Mouse (Mus musculus): ENCODE results near the gene 1700015G11Rik. TPM values are rescaled to one million over a fixed set of nuclear protein-coding genes. Genes with fewer than 3 reads are reported as not detected.
A peak's percentile ranks its signal among the peaks of the same experiment; 100 is the strongest.

Gene 1700015G11Rik
- polyA plus RNA-seq, 1 experiment from 2014 or later: not detected

- Histone ChIP-seq H3K36me3 (ENCODE audit: control insufficient read depth, insufficient read depth) (no peaks in the 10 kb centered on the region), H3K9me3 (ENCODE audit: control insufficient read depth) (no peaks in the 10 kb centered on the region), H3K4me2 (replicated peaks; ENCODE audit: low read depth) (no peak overlapping the region), H3K27me3 (replicated peaks; ENCODE audit: control insufficient read depth, insufficient read depth, low read length) (no peaks in the 10 kb centered on the region), H3K4me3 (ENCODE audit: low read depth, low read length) (no peak overlapping the region), H3K9ac (ENCODE audit: low read depth, low read length) (no peak overlapping the region), H3K4me1 (replicated peaks; ENCODE audit: control insufficient read depth, insufficient read depth, low read length) (no peaks in the 10 kb centered on the region), H3K27ac (ENCODE audit: low read depth, low read length) (no peak overlapping the region)
- no peak for ATAC-seq
- no peak for TF ChIP-seq CTCF (IDR thresholded peaks at IDR 0.05; ENCODE audit: low read depth)
- WGBS: 71% methylated on average over 3 of the region's 3 CpGs
Measured at GRCm38 (mm10) chr7:51991020-51991419, 24.5 kb downstream of the 1700015G11Rik start.

GRCm38 (mm10) chr7:51986909-51987308 is 28.6 kb downstream of the 1700015G11Rik start:
- H3K9me3 ChIP-seq (ENCODE audit: control insufficient read depth): no peaks in the 10 kb centered on the region
- H3K36me3 ChIP-seq (ENCODE audit: control insufficient read depth, insufficient read depth): no peaks in the 10 kb centered on the region
- H3K4me1 ChIP-seq (replicated peaks; ENCODE audit: control insufficient read depth, insufficient read depth, low read length): no peaks in the 10 kb centered on the region
- H3K9ac ChIP-seq (ENCODE audit: low read depth, low read length): no peak overlapping the region
- TF ChIP-seq CTCF (IDR thresholded peaks at IDR 0.05; ENCODE audit: low read depth): no peak
- H3K4me2 ChIP-seq (replicated peaks; ENCODE audit: low read depth): no peak overlapping the region
- ATAC-seq: no peak
- WGBS: 58% methylated on average over 6 of the region's 6 CpGs
- H3K27ac ChIP-seq (ENCODE audit: low read depth, low read length): no peak overlapping the region
- H3K27me3 ChIP-seq (replicated peaks; ENCODE audit: control insufficient read depth, insufficient read depth, low read length): no peaks in the 10 kb centered on the region
- H3K4me3 ChIP-seq (ENCODE audit: low read depth, low read length): no peak overlapping the region

- no peak overlapping the region for H3K27ac ChIP-seq (ENCODE audit: low read depth, low read length)
- H3K9me3 ChIP-seq (ENCODE audit: control insufficient read depth): no peaks in the 10 kb centered on the region
- no peaks in the 10 kb centered on the region for H3K4me1 ChIP-seq (replicated peaks; ENCODE audit: control insufficient read depth, insufficient read depth, low read length)
- H3K4me3 ChIP-seq (ENCODE audit: low read depth, low read length): no peak overlapping the region
- no peak overlapping the region for H3K4me2 ChIP-seq (replicated peaks; ENCODE audit: low read depth)
- no peaks in the 10 kb centered on the region for H3K27me3 ChIP-seq (replicated peaks; ENCODE audit: control insufficient read depth, insufficient read depth, low read length)
- TF ChIP-seq CTCF (IDR thresholded peaks at IDR 0.05; ENCODE audit: low read depth): no peak
- H3K36me3 ChIP-seq (ENCODE audit: control insufficient read depth, insufficient read depth): no peaks in the 10 kb centered on the region
- H3K9ac ChIP-seq (ENCODE audit: low read depth, low read length): no peak overlapping the region
- 80% methylated on average over 6 of the region's 6 CpGs for WGBS
- no peak for ATAC-seq
Measured at GRCm38 (mm10) chr7:51985763-51986162, 29.8 kb downstream of the 1700015G11Rik start.

GRCm38 (mm10) chr7:51982303-51982702 is 33.2 kb downstream of the 1700015G11Rik start:
- no peak overlapping the region for H3K9ac ChIP-seq (ENCODE audit: low read depth, low read length)
- no peaks in the 10 kb centered on the region for H3K36me3 ChIP-seq (ENCODE audit: control insufficient read depth, insufficient read depth)
- H3K4me1 ChIP-seq (replicated peaks; ENCODE audit: control insufficient read depth, insufficient read depth, low read length): no peaks in the 10 kb centered on the region
- 32% methylated on average over 1 of the region's 1 CpGs for WGBS
- TF ChIP-seq CTCF (IDR thresholded peaks at IDR 0.05; ENCODE audit: low read depth): no peak
- no peak for ATAC-seq
- no peaks in the 10 kb centered on the region for H3K27me3 ChIP-seq (replicated peaks; ENCODE audit: control insufficient read depth, insufficient read depth, low read length)
- H3K27ac ChIP-seq (ENCODE audit: low read depth, low read length): no peak overlapping the region
- H3K4me2 ChIP-seq (replicated peaks; ENCODE audit: low read depth): no peak overlapping the region
- H3K9me3 ChIP-seq (ENCODE audit: control insufficient read depth): no peaks in the 10 kb centered on the region
- no peak overlapping the region for H3K4me3 ChIP-seq (ENCODE audit: low read depth, low read length)

- no peak for ATAC-seq
- TF ChIP-seq CTCF (IDR thresholded peaks at IDR 0.05; ENCODE audit: low read depth): peak; percentile 67
- Histone ChIP-seq H3K4me3 (ENCODE audit: low read depth, low read length) (no peak overlapping the region), H3K4me2 (replicated peaks; ENCODE audit: low read depth) (no peak overlapping the region), H3K4me1 (replicated peaks; ENCODE audit: control insufficient read depth, insufficient read depth, low read length) (no peaks in the 10 kb centered on the region), H3K36me3 (ENCODE audit: control insufficient read depth, insufficient read depth) (no peaks in the 10 kb centered on the region), H3K9ac (ENCODE audit: low read depth, low read length) (no peak overlapping the region), H3K27me3 (replicated peaks; ENCODE audit: control insufficient read depth, insufficient read depth, low read length) (no peaks in the 10 kb centered on the region), H3K9me3 (ENCODE audit: control insufficient read depth) (no peaks in the 10 kb centered on the region), H3K27ac (ENCODE audit: low read depth, low read length) (no peak overlapping the region)
- WGBS: 51% methylated on average over 5 of the region's 5 CpGs
Measured at GRCm38 (mm10) chr7:51979271-51979670, 36.3 kb downstream of the 1700015G11Rik start.

GRCm38 (mm10) chr7:51975181-51975580 is 40.3 kb downstream of the 1700015G11Rik start:
- ATAC-seq: no peak
- Histone ChIP-seq H3K9me3 (ENCODE audit: control insufficient read depth) (no peaks in the 10 kb centered on the region), H3K9ac (ENCODE audit: low read depth, low read length) (no peak overlapping the region), H3K4me1 (replicated peaks; ENCODE audit: control insufficient read depth, insufficient read depth, low read length) (no peaks in the 10 kb centered on the region), H3K36me3 (ENCODE audit: control insufficient read depth, insufficient read depth) (no peaks in the 10 kb centered on the region), H3K4me3 (ENCODE audit: low read depth, low read length) (no peak overlapping the region), H3K27ac (ENCODE audit: low read depth, low read length) (no peak overlapping the region), H3K27me3 (replicated peaks; ENCODE audit: control insufficient read depth, insufficient read depth, low read length) (no peaks in the 10 kb centered on the region), H3K4me2 (replicated peaks; ENCODE audit: low read depth) (no peak overlapping the region)
- TF ChIP-seq CTCF (IDR thresholded peaks at IDR 0.05; ENCODE audit: low read depth): no peak
- WGBS: 70% methylated on average over 6 of the region's 6 CpGs

GRCm38 (mm10) chr7:51973526-51973925 is 42.0 kb downstream of the 1700015G11Rik start:
- Histone ChIP-seq H3K36me3 (ENCODE audit: control insufficient read depth, insufficient read depth) (no peaks in the 10 kb centered on the region), H3K27ac (ENCODE audit: low read depth, low read length) (no peak overlapping the region), H3K27me3 (replicated peaks; ENCODE audit: control insufficient read depth, insufficient read depth, low read length) (no peaks in the 10 kb centered on the region), H3K4me1 (replicated peaks; ENCODE audit: control insufficient read depth, insufficient read depth, low read length) (no peaks in the 10 kb centered on the region), H3K9me3 (ENCODE audit: control insufficient read depth) (no peaks in the 10 kb centered on the region), H3K4me2 (replicated peaks; ENCODE audit: low read depth) (no peak overlapping the region), H3K4me3 (ENCODE audit: low read depth, low read length) (no peak overlapping the region), H3K9ac (ENCODE audit: low read depth, low read length) (no peak overlapping the region)
- no peak for TF ChIP-seq CTCF (IDR thresholded peaks at IDR 0.05; ENCODE audit: low read depth)
- 81% methylated on average over 2 of the region's 2 CpGs for whole genome bisulfite sequencing
- ATAC-seq: no peak
